Mouse (Mus musculus) kidney, adult 2 months (tissue): ENCODE measurements around the gene Gpi1.

Experiments
- CTCF ChIP-seq: fragments of 200-500 bp; conservative IDR thresholded peaks from 2 replicates; pipeline ENCODE4 v1.5.1; 2011; ENCODE audit warnings: low read depth, mild to moderate bottlenecking, control low read depth, low read length, moderate library complexity, mixed read lengths; ENCODE audit not compliant: insufficient read depth, insufficient read length
- POLR2A ChIP-seq: fragments of 200-500 bp; IDR thresholded peaks from one replicate; pipeline ENCODE4 v1.6.1; 2011; ENCODE audit warnings: low read depth, low read length, control low read depth

GRCm38 (mm10) chr7:34257279-34257678 lies 27.1 kb upstream of the Gpi1 start:
- TF ChIP-seq CTCF, result no peak
- no peak for TF ChIP-seq POLR2A
